Mouse (Mus musculus): ENCODE results near the gene Klk1b9.
"Not testable (repeated sequence)": the region's sequence is repeated elsewhere in the genome, so short reads cannot be mapped to it uniquely, and the experiment has no call there.

Klk1b9 gene

DNA sequence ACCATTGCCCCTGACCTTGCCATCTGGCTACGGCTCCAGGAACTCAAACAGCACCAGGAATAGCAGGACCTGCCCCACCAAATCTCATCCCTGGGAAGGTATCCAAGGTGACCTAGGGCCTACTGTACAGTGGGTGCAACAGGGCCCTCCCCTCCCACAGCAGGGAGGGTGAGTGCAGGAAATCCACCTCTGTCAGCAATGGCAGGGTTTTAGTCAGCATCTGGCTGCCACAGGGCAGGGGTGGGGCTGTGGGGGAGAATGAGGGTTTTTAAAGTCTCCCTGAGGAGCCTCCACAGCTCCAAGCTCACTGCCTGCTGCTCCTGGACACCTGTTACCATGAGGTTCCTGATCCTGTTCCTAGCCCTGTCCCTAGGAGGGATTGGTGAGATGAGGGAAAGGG lies at the start of gene Klk1b9:
Gene Klk1b9 (plus strand): TSS at position 301 of the 400 bp plus-strand sequence.
- DNase-seq: not testable (repeated sequence)

DNA sequence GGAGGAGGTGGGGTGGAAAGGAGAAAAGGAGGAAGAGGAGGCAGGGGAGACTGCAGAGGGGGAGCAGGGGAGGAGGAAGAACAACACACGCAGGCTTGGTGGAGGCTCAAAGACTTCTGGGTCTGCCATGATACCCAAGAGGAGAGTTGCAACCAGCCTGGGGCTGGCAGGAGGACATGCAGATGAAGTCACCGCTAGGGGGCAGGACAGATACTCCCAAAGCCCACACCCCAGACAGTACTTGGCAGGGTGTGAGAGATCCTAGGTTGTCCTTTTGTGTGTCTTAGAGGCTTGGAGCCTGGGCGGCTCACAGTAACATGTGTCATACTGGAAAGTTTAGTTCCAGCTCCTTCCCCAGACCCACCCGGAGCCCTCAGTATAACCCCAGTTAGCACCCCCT lies 47.3 kb upstream of the Klk1b9 start:
- DNase-seq: no peak

GRCm38 (mm10) chr7:43932337-43932736 lies 43.5 kb upstream of the Klk1b9 start:
- no peak for DNase-seq

GRCm38 (mm10) chr7:43933440-43933839 lies 42.4 kb upstream of the Klk1b9 start, which contains the start of gene Klk15:
Gene Klk15, plus strand, starts transcription at chr7:43933740.
- no peak for DNase-seq

DNA sequence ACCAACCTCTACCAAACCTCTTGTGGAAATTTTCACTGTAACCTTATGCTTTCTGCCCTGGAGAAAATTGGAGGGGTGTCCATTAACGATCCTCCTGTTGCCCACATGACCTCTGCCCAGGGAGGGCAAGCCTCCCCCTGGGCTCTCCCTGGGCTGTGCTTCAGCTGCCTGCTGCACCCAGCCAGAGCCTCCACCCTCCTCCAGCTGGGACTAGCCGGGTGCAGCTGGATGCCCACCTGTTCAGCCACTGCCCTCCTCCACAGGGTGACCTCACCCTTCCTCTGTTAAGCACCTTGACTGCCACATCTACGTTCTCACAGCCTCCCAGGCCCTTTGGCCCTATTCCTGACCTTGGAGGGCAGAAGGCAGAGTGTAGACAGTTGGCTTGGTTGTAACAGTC lies 41.1 kb upstream of the Klk1b9 start:
- DNase-seq: no peak

DNA sequence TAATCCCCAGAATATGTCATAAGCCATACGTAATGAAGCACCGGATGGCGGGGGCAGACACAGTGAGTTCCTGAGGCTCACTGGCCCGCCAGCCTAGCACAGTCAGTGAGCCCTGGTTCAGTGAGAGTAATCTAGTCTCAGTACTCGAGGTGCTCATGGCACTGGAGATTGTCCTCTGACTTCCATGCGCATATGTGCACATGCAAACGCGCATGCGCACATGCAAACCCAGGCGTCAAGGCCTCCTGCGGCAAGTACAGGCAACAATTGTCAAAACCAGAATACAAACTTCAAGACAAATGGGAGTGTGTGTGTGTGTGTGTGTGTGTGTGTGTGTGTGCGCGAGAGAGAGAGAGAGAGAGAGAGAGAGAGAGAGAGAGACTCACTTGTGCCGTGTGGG lies 39.3 kb upstream of the Klk1b9 start:
- DNase-seq: no peak

DNA sequence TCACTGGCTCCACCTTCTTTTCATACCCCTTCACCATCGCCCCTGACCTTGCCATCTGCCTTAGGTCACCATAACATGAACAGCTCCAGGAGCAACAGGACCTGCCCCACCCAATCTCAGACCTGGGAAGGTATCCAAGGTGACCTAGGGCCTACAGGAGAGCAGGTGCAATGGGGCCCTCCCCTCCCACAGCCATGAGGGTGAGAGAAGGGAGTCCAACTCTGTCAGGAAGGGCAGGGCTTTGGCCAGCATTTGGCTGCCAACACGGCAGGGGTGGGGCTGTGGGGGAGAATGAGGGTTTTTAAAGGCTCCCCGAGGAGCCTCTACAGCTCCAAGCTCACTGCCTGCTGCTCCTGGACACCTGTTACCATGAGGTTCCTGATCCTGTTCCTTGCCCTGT lies 33.6 kb upstream of the Klk1b9 start:
- not testable (repeated sequence) for DNase-seq

DNA sequence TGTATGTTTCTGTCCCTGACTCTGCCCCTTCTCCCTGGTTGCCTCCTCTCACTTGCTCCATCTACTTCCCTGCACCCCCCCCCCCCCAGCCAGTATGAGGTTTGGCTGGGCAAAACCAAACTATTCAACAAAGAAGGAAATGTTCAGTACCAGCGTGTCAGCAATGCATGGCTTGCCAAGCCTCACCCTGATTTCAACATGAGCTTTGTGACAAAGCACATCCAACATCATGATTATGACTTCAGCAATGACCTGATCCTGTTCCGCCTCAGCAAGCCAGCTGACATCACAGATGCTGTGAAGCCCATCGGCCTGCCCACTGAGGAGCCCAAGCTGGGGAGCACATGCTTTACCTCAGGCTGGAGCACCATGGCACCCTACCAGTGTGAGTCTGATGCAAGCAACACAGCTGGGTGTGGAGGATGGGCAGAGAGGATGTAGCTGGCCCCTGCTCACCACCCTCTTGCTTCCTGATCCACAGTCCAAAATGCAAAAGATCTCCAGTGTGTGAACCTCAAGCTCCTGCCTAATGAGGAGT lies 31.1 kb upstream of the Klk1b9 start:
- no peak for DNase-seq

DNA sequence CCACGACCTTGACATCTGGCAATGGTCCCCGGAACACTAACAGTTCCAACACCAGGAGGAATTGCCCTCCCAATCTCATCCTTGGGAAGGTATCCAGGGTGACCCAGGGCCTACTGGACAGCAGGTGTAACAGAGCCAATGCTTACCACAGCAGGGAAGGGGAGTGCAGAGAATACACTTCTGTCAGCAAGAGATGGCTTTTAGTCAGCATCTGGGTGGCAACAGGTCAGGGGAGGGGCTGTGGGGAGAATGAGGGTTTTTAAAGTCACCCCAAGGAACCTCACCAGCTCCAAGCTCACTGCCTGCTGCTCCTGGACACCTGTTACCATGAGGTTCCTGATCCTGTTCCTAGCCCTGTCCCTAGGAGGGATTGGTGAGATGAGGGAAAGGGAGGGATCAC lies 25.5 kb upstream of the Klk1b9 start, which contains the start of gene Klk1b8:
Gene Klk1b8 (plus strand): TSS at position 301 of the 400 bp plus-strand sequence.
- no peak for DNase-seq

- DNase-seq: no peak
Measured at GRCm38 (mm10) chr7:43952703-43953102, 23.2 kb upstream of the Klk1b9 start.

DNA sequence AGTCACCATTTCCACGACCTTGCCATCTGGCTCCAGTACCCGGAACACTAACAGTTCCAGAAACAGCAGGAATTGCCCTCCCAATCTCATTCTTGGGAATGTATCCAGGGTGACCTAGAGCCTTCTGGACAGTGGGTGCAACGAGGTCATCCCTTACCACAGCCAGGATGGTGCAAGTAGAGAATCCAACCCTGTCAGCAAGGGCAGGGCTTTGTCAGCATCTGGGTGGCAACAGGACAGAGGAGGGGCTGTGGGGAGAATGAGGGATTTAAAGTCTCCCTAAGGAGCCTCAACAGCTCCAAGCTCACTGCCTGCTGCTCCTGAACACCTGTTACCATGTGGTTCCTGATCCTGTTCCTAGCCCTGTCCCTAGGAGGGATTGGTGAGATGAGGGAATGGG lies 9.4 kb upstream of the Klk1b9 start, which contains the start of gene Klk1b1:
Gene Klk1b1 (plus strand): TSS at position 301 of the 400 bp plus-strand sequence.
- DNase-seq: no peak

DNA sequence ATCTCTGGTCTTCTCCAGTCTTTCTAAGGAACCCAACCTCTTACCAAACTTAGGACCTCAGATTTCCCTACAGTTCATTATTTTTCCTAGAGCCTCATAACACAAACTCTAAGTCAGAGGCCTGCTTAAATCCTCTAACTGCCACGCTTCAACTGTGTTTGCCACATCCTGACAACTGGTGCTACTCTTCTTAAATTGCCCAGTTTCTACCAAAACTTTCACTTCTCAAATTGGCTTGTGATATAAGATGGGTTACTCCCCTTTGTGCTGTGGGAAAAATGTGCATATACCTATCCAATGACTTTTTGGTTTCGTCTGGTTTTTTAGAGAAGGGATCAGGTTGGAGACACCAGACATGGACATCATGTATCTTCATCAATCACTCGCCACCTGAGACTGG lies 8.8 kb upstream of the Klk1b9 start:
- DNase-seq: no peak

GRCm38 (mm10) chr7:43967612-43968011 lies 8.2 kb upstream of the Klk1b9 start:
- DNase-seq: no peak

DNA sequence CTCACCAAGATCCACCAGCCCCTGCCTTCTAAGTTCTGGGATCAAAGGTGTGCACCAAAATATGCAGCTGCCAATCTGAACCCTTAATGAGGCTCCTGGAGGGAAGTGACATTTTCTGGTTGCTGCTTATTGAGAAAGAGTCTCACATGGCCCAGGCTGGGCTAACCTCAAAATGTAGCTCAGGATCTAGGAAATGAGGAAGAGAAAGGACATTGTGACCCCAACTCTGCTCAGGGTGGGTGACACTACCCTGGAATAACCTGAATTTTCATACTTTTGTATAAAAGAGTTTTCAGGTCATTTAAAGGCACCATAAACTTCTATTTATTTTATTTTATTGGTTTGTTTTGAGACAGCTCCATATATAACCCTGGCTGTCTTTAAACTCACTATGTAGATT lies 9.8 kb downstream of the Klk1b9 start:
- no peak for DNase-seq

DNA sequence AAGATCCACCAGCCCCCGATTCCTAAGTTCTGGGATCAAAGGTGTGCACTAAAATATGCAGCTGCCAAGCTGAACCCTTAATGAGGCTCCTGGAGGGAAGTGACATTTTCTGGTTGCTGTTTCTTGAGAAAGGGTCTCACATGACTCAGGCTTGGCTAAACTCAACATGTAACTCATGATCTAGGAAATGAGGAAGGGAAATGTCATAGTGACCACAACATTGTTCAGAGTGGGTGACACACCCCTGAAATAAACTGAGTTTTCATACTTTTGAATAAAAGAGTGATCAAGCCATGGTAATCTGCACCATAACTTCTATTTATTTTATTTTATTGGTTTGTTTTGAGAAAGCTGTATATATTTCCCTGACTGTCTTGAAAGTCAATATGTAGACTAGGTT lies 19.0 kb downstream of the Klk1b9 start:
- DNase-seq: not testable (repeated sequence)

DNA sequence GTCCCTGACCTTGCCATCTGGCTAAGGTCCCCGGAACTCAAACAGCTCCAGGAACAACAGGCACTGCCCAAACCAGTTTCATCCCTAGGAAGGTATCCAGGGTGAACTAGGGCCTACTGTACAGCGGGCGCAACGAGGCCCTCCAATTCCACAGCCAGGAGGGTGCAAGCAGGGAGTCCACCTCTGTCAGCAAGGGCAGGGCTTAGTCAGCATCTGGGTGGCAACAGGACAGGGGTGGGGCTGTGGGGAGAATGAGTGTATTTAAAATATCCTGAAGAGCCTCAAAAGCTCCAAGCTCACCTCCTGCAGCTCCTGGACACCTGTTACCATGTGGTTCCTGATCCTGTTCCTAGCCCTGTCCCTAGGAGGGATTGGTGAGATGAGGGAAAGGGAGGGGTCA lies 19.7 kb downstream of the Klk1b9 start, which contains the start of gene Klk1b11:
Gene Klk1b11 (plus strand): TSS at position 301 of the 400 bp plus-strand sequence.
- DNase-seq: not testable (repeated sequence)

GRCm38 (mm10) chr7:44004847-44005246 lies 29.0 kb downstream of the Klk1b9 start:
- DNase-seq: no peak

DNA sequence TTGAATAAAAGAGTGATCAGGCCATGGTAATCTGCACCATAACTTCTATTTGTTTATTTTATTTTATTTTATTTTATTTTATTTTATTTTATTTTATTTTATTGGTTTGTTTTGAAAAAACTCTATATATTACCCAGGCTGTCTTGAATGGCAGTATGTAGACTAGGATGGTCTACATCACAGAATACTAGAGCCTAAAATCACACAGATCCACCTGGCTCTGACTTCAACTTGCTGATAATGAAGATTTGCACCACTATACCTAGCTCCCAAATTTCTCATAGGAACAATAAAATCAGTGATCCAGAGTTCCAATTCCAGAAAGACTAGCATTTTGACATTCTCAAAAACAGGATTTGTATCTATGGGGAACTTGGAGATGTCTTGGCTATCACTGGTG lies 36.0 kb downstream of the Klk1b9 start, which contains the start of gene Klk1b26:
Gene Klk1b26 (plus strand): TSS at position 301 of the 400 bp plus-strand sequence.
- DNase-seq: not testable (repeated sequence)

DNA sequence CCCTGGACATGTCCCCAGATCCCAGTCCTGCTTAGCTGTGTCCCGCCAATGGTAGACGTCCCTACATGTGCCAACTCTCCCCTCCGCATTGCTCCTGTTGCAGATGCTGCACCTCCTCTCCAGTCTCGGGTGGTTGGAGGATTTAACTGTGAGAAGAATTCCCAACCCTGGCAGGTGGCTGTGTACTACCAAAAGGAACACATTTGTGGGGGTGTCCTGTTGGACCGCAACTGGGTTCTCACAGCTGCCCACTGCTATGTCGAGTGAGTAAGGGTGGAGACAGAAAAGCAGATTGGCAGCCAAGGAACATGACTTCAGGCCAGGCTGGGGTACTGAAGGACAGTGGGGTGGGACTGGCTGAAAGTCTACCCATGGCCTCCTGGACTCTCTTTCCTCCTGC lies 38.8 kb downstream of the Klk1b9 start:
- not testable (repeated sequence) for DNase-seq

GRCm38 (mm10) chr7:44015071-44015470 lies 39.2 kb downstream of the Klk1b9 start:
- DNase-seq: no peak
